Mouse (Mus musculus) CD4-positive, CD25-positive, alpha-beta regulatory T cell, adult 2 months (primary cell): ENCODE measurements around the gene Olig2.

Experiments used
- DNase-seq: peaks from one replicate; pipeline ENCODE4 v3.0.0-alpha.2; 2012; ENCODE audit warnings: low read depth, low spot score

The Olig2 gene

GRCm38 (mm10) chr16:91225233-91226037 lies at the start of gene Olig2:
Gene Olig2, plus strand, starts transcription at chr16:91225457.
- no peak for DNase-seq

- no peak for DNase-seq
These were observed 49.4 kb upstream of the Olig2 start for GRCm38 (mm10) chr16:91175892-91176291.

- DNase-seq, result no peak
These were observed 38.2 kb upstream of the Olig2 start for GRCm38 (mm10) chr16:91187046-91187445.

GRCm38 (mm10) chr16:91187662-91188061 lies 37.6 kb upstream of the Olig2 start:
- no peak for DNase-seq

GRCm38 (mm10) chr16:91188304-91188703 lies 37.0 kb upstream of the Olig2 start:
- DNase-seq, result no peak

- DNase-seq, result no peak
These were observed 34.0 kb upstream of the Olig2 start for GRCm38 (mm10) chr16:91191233-91191632.

GRCm38 (mm10) chr16:91191663-91192237 lies 33.5 kb upstream of the Olig2 start:
- DNase-seq, result no peak

- no peak for DNase-seq
These were observed 32.4 kb upstream of the Olig2 start for GRCm38 (mm10) chr16:91192672-91193354.

- DNase-seq, result no peak
These were observed 25.4 kb upstream of the Olig2 start for GRCm38 (mm10) chr16:91199815-91200214.

GRCm38 (mm10) chr16:91202989-91203388 lies 22.3 kb upstream of the Olig2 start:
- DNase-seq, result no peak

- no peak for DNase-seq
These were observed 18.9 kb upstream of the Olig2 start for GRCm38 (mm10) chr16:91206371-91206770.

GRCm38 (mm10) chr16:91217077-91217476 lies 8.2 kb upstream of the Olig2 start:
- no peak for DNase-seq

GRCm38 (mm10) chr16:91217948-91218347 lies 7.3 kb upstream of the Olig2 start:
- no peak for DNase-seq

GRCm38 (mm10) chr16:91219246-91219645 lies 6.0 kb upstream of the Olig2 start:
- no peak for DNase-seq

GRCm38 (mm10) chr16:91222171-91222642 lies 3.0 kb upstream of the Olig2 start:
- DNase-seq, result no peak

- DNase-seq, result no peak
These were observed 2.5 kb upstream of the Olig2 start for GRCm38 (mm10) chr16:91222643-91223271.

- DNase-seq, result no peak
These were observed 1.8 kb upstream of the Olig2 start for GRCm38 (mm10) chr16:91223327-91224067.

GRCm38 (mm10) chr16:91224068-91224402 lies 1.2 kb upstream of the Olig2 start:
- no peak for DNase-seq

- peak; percentile 17 for DNase-seq
These were observed 600 bp upstream of the Olig2 start for GRCm38 (mm10) chr16:91224481-91225232.

- DNase-seq, result no peak
These were observed 1.0 kb downstream of the Olig2 start for GRCm38 (mm10) chr16:91226038-91226882.
